Mouse (Mus musculus): ENCODE measurements around the gene Stxbp4.

Gene Stxbp4

GRCm38 (mm10) chr11:90553963-90554362 lies 83.9 kb downstream of the Stxbp4 start:
- DNase-seq, result no peak

- no peak for DNase-seq
Observed at GRCm38 (mm10) chr11:90552303-90553201, 85.3 kb downstream of the Stxbp4 start.

GRCm38 (mm10) chr11:90548560-90548959 lies 89.3 kb downstream of the Stxbp4 start:
- peak; percentile 7 for DNase-seq

GRCm38 (mm10) chr11:90538636-90539263 lies 99.1 kb downstream of the Stxbp4 start:
- DNase-seq, result no peak

GRCm38 (mm10) chr11:90525311-90525710 lies 112.6 kb downstream of the Stxbp4 start:
- DNase-seq, result no peak

GRCm38 (mm10) chr11:90521040-90521439 lies 116.8 kb downstream of the Stxbp4 start:
- no peak for DNase-seq

GRCm38 (mm10) chr11:90517750-90518149 lies 120.1 kb downstream of the Stxbp4 start:
- no peak for DNase-seq

GRCm38 (mm10) chr11:90512538-90513219 lies 125.2 kb downstream of the Stxbp4 start:
- DNase-seq, result no peak

GRCm38 (mm10) chr11:90501846-90502245 lies 136.0 kb downstream of the Stxbp4 start:
- DNase-seq, result no peak

- DNase-seq, result no peak
Observed at GRCm38 (mm10) chr11:90499918-90500317, 138.0 kb downstream of the Stxbp4 start.

GRCm38 (mm10) chr11:90498461-90498860 lies 139.4 kb downstream of the Stxbp4 start:
- peak; percentile 34 for DNase-seq

- no peak for DNase-seq
Observed at GRCm38 (mm10) chr11:90494981-90495380, 142.9 kb downstream of the Stxbp4 start.

- no peak for DNase-seq
Observed at GRCm38 (mm10) chr11:90492511-90492910, 145.4 kb downstream of the Stxbp4 start.

GRCm38 (mm10) chr11:90489166-90489565 lies 148.7 kb downstream of the Stxbp4 start:
- DNase-seq, result no peak

GRCm38 (mm10) chr11:90487686-90488085 lies 150.2 kb downstream of the Stxbp4 start:
- no peak for DNase-seq

GRCm38 (mm10) chr11:90484750-90485637 lies 152.9 kb downstream of the Stxbp4 start:
- no peak for DNase-seq

- DNase-seq, result no peak
Observed at GRCm38 (mm10) chr11:90483766-90484165, 154.1 kb downstream of the Stxbp4 start.

- DNase-seq, result no peak
Observed at GRCm38 (mm10) chr11:90481828-90482227, 156.1 kb downstream of the Stxbp4 start.

GRCm38 (mm10) chr11:90470271-90470670 lies 167.6 kb downstream of the Stxbp4 start:
- no peak for DNase-seq

- DNase-seq, result no peak
Observed at GRCm38 (mm10) chr11:90464046-90464595, 173.8 kb downstream of the Stxbp4 start.

GRCm38 (mm10) chr11:90460458-90460857 lies 177.4 kb downstream of the Stxbp4 start:
- DNase-seq, result no peak

- no peak for DNase-seq
Observed at GRCm38 (mm10) chr11:90452134-90452533, 185.8 kb downstream of the Stxbp4 start.

Data from right cerebral cortex, postnatal 4 days (tissue).